Mouse (Mus musculus) left cerebral cortex, adult 18-20 months (tissue): ENCODE measurements at regions not wholly inside any gene's neighbourhood (a gene's known extent, or its start where the extent isn't known, plus 50 kb on each side); places are given as distances from the start of the nearest gene placed in this dataset.

Source experiments
- DNase-seq, 2 experiments: peaks; one replicate each; pipeline ENCODE4 v3.0.0; 2021 to 2022; ENCODE audit warnings: low spot score in 2 of 2, mixed read lengths in 1 of 2
- microRNA-seq, 2 experiments: library from miRNA; unstranded; fragments of <30 nt; microRNA quantifications; one replicate each; pipeline ENCODE4 v1.2.0; 2021

DNA sequence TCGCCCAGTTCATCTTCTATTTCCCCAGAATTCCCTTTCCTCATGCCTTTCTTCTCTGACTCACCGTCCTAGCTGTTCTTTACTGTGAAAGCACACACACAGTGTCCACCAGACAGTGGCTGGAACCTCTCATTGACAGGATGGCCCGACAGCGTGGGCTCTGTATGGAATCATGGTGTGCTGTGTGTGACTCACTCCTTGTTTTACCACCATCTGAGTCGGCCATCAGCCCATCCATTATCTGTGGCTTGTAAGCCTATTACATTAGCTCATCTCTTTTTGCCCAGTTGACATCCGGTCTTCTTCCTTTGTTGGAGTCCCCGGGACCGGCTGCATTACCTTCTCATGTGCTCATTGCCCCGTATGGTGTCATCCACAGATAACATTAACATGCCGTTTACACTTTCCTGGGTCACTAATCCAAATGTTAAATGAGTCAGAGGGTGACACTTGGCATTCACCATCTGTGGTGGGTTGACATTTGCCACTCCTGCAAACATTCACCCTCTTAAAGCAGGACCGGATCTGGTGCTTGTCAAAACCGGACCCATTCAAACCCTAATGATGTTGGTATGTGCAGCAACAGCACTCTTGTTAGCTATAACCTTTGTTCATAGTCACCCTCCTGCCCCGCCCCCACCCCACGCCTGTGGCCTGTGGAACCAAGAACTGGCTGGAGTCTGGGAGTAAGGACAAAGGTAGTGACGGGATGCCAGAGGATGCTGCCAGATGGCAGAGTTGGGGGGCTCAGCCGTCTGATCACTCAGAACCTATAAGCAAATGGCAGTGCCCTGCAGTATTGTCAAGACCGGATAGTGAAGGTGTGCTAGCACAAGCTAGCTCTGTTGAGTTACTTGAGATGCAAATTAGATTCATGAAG, 113.7 kb upstream of the Gm10131 start:
- DNase-seq, result no peak

DNA sequence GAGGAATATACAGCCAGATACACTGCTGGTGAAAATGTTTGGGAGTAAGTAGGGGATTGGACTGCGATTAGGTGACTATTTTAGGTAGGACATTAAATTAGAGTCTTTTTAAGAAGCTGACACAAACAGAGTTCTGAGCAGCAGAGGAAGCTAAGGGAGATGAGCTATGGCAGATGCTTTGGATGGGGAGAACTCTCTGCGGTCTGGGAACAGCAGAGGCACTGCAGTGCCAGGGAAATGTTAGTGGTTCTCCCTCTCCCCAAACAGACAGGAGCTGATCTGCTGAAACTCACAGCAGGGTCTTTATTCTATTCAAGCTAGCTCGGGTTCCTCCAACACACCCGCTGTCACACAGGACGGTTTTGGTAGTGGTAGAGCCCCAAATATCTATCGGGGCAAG, 110.7 kb upstream of the Gm10131 start:
- DNase-seq, result no peak

Small RNA genes in the stretch of these regions (microRNA-seq; reads per million reads assigned to microRNA genes)
- 0 reads per million in 2 experiments for gene Gm23177
